Mouse (Mus musculus): Measurements from ENCODE around the gene Stk39.

DNA sequence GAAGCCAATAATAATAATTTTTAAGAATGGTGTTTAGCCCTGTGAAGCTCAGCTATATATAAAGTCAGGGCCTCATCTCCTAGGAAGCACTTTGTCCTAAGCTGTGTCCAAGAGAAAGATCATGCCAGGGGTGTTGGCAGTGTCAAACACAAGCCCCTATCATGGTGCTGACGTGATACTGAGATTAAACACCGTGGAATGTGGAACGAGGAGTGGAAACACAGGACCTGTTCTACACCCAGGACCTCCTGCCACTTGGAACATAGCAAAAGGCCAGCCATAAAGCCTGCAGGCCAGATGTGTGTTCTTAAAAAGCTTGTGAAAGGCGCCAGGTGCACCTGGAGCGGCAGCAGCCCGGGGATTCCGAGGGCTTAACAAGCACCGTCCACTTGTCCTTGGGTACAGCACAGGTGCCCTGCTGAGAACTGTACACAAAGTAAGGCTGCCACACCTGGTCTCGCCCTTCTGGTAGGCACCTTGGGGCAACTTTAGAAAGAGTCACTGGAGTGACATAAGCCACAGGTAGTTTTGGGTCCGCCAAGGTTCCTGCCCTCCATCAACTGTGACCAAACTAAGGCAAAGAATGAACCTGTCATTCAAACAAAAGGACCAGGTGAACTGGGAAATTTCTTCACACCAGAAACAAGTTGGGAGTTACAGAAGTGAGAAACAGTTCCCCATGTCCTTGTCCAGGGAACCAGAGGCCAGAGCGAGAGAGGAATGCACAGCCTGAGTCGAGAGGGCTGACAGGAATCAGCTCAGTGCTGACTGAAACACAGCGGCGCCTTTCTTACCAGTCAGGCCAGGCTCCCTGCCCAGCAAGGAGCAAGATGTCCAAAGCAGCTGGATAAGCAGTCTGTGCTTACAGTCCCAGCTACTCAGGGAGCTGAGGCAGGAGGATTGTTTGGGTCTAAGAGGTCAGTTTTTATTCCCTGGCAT is 40.8 kb downstream of the Stk39 start:
- TF ChIP-seq CTCF (IDR thresholded peaks at IDR 0.05; ENCODE audit: low read depth, low read length) (no peak), POLR2A (IDR thresholded peaks at IDR 0.05; ENCODE audit: extremely low read depth, insufficient read depth, low read length) (no peak)
